Comparison of ENCODE assay signal across 8 mouse cellular contexts in genomic region chr5:142718037-142718436, GRCm38 (mm10). TPM values are rescaled to one million over a fixed set of nuclear protein-coding genes. Genes with fewer than 3 reads are reported as not detected.
DNase-seq lines count a peak whose midpoint lies in the region; ATAC-seq lines count a peak whose summit lies in the region.

No protein-coding gene starts in this region.

- no peaks in the 10 kb centered on the region for H3K9me3 ChIP-seq in intestine, embryonic 16.5 days (ENCODE audit: control insufficient read depth, low read length)
- no peaks in the 10 kb centered on the region for H3K9me3 ChIP-seq in limb, embryonic 11.5 days (ENCODE audit: control insufficient read depth, low read length)

- 24% methylated on average over 4 of the region's 4 CpGs for WGBS in intestine, embryonic 16.5 days
- WGBS in limb, embryonic 11.5 days = 16% methylated on average over 4 of the region's 4 CpGs

- H3K36me3 ChIP-seq in intestine, embryonic 16.5 days (ENCODE audit: control insufficient read depth, insufficient read depth, low read length) = no peaks in the 10 kb centered on the region
- no peaks in the 10 kb centered on the region for H3K36me3 ChIP-seq in limb, embryonic 11.5 days (ENCODE audit: control insufficient read depth, insufficient read depth, low read length)

- no peak overlapping the region for H3K4me3 ChIP-seq in intestine, embryonic 16.5 days (ENCODE audit: low read length)
- no peak overlapping the region for H3K4me3 ChIP-seq in limb, embryonic 11.5 days (ENCODE audit: low read depth, low read length)

- H3K27me3 ChIP-seq in intestine, embryonic 16.5 days (replicated peaks; ENCODE audit: control insufficient read depth, insufficient read depth, low read length) = no peaks in the 10 kb centered on the region
- H3K27me3 ChIP-seq in limb, embryonic 11.5 days (ENCODE audit: control insufficient read depth, insufficient read depth, low read length) = no peaks in the 10 kb centered on the region

- intact Hi-C loops in gastrocnemius, postnatal 36 days (cut with DNase I) = loop anchor here (5.0 kb wide), 4 partner anchors 46 to 241 kb away; no protein-coding TSS in a partner anchor

- ATAC-seq in intestine, embryonic 16.5 days = peak; percentile 48; the same call in 1 of the 2 replicates
- 0 out of 2 replicates have a peak, but pooled peaks have one; percentile 19 for ATAC-seq in limb, embryonic 11.5 days (ENCODE audit: insufficient number of reproducible peaks, low FRiP score, low TSS enrichment, low read depth)
- ATAC-seq in monocyte, adult 5-6 weeks (replicated peaks; ENCODE audit: insufficient number of reproducible peaks, low FRiP score, low TSS enrichment, poor library complexity, severe bottlenecking) = peak; percentile 59; the same call in 1 of the 2 replicates

- no peak overlapping the region for H3K9ac ChIP-seq in intestine, embryonic 16.5 days (ENCODE audit: low read depth, low read length)
- no peak overlapping the region for H3K9ac ChIP-seq in limb, embryonic 11.5 days (ENCODE audit: low read length)

- H3K4me2 ChIP-seq in intestine, embryonic 16.5 days (ENCODE audit: low read depth, low read length) = no peak overlapping the region
- no peak overlapping the region for H3K4me2 ChIP-seq in limb, embryonic 11.5 days (ENCODE audit: low read depth, severe bottlenecking)

- H3K27ac ChIP-seq in intestine, embryonic 16.5 days (ENCODE audit: low read length) = no peak overlapping the region
- no peak overlapping the region for H3K27ac ChIP-seq in limb, embryonic 11.5 days (replicated peaks; ENCODE audit: low read depth, low read length)

- peak; percentile 75 for DNase-seq in gastrocnemius, adult 18-20 months (ENCODE audit: low spot score)
- DNase-seq in gastrocnemius, postnatal 25 days = no peak
- DNase-seq in cerebellum, postnatal 36 days = peak; percentile 89 to 92
- peak; percentile 72 to 79 for DNase-seq in gastrocnemius, postnatal 36 days
- DNase-seq in limb, embryonic 11.5 days (ENCODE audit: low spot score) = peak; percentile 90
- peak; percentile 78 to 95 for DNase-seq in spleen, postnatal 4 days (ENCODE audit: low spot score in 2 of 2)

- H3K4me1 ChIP-seq in intestine, embryonic 16.5 days (ENCODE audit: control insufficient read depth, insufficient read depth, low read length) = no peaks in the 10 kb centered on the region
- H3K4me1 ChIP-seq in limb, embryonic 11.5 days (ENCODE audit: control insufficient read depth, insufficient read depth, low read length) = 0 out of 2 replicates have a peak, but pooled peaks cover 2% of the 10 kb centered on the region

RNA-seq across cellular contexts. Expression of gene Slc29a4, which starts 25.7 kb away (rescaled TPM):
- under 1 TPM in 1 of 2 experiments, not detected in 1; 0.24 TPM for total RNA-seq in gastrocnemius, adult 18-20 months (2021)
- under 1 TPM; 0.16 to 0.26 TPM for total RNA-seq in gastrocnemius, postnatal 25 days (2021)
- total RNA-seq in gastrocnemius, postnatal 36 days (2021) = under 1 TPM; 0.27 to 0.54 TPM
- 5.8 and 6.9 TPM in 2 replicates for polyA plus RNA-seq in intestine, embryonic 16.5 days (2015; fragmentation: Nextera tagmentation; extraction: Ambion mirVana)
- polyA plus RNA-seq in limb, embryonic 11.5 days (2014; fragmentation: Nextera tagmentation; extraction: Ambion mirVana) = 12.9 and 13.0 TPM in 2 replicates
- total RNA-seq in monocyte, adult 5-6 weeks (2017) = 0.32 to 0.78 TPM (median 0.38 TPM) in 3 replicates
